Comparison of ENCODE assay signal across 8 mouse cellular contexts in genomic region chr15:102405489-102406195, GRCm38 (mm10). TPM values are rescaled to one million over a fixed set of nuclear protein-coding genes. Genes with fewer than 3 reads are reported as not detected.
A peak's percentile ranks its signal among the peaks of the same experiment; 100 is the strongest.
DNase-seq lines count a peak whose midpoint lies in the region; ATAC-seq lines count a peak whose summit lies in the region.

Sp1 (plus strand) TSS chr15:102406143.

- ATAC-seq in heart, embryonic 13.5 days (ENCODE audit: extremely low read depth, insufficient number of reproducible peaks, low FRiP score, low TSS enrichment), result peak; percentile 91
- peak; percentile 93 for ATAC-seq in liver, embryonic 12.5 days
- peak; percentile 96 for ATAC-seq in stomach, embryonic 15.5 days (ENCODE audit: insufficient read depth, low FRiP score, low read depth)

- H3K4me1 ChIP-seq in brown adipose tissue, adult 24 weeks (ENCODE audit: control insufficient read depth, insufficient read depth, insufficient read length, low read length), result peaks cover 12% of the 10 kb centered on the region
- H3K4me1 ChIP-seq in heart, embryonic 13.5 days, result peaks cover 50% of the 10 kb centered on the region
- peaks cover 71% of the 10 kb centered on the region for H3K4me1 ChIP-seq in liver, embryonic 12.5 days
- H3K4me1 ChIP-seq in stomach, embryonic 15.5 days, result peaks cover 15% of the 10 kb centered on the region

- peak within 1 kb of the TSS; percentile 70 for H3K4me3 ChIP-seq in brown adipose tissue, adult 24 weeks (ENCODE audit: insufficient read depth, low read depth, low read length)
- peak within 1 kb of the TSS; percentile 78 for H3K4me3 ChIP-seq in heart, embryonic 13.5 days
- H3K4me3 ChIP-seq in liver, embryonic 12.5 days, result peak within 1 kb of the TSS; percentile 91
- H3K4me3 ChIP-seq in stomach, embryonic 15.5 days (replicated peaks), result peak within 1 kb of the TSS; percentile 67

- WGBS in heart, embryonic 13.5 days, result under 1% methylated on average over 38 of the region's 38 CpGs
- under 1% methylated on average over 38 of the region's 38 CpGs for WGBS in liver, embryonic 12.5 days (ENCODE audit: insufficient replicate concordance)
- WGBS in stomach, embryonic 15.5 days, result under 1% methylated on average over 38 of the region's 38 CpGs

- H3K9me3 ChIP-seq in heart, embryonic 13.5 days, result no peaks in the 10 kb centered on the region
- H3K9me3 ChIP-seq in liver, embryonic 12.5 days (replicated peaks), result no peaks in the 10 kb centered on the region
- no peaks in the 10 kb centered on the region for H3K9me3 ChIP-seq in stomach, embryonic 15.5 days

- H3K9ac ChIP-seq in heart, embryonic 13.5 days, result peak within 1 kb of the TSS; percentile 98
- peak within 1 kb of the TSS; percentile 95 for H3K9ac ChIP-seq in liver, embryonic 12.5 days
- peak within 1 kb of the TSS; percentile 81 for H3K9ac ChIP-seq in stomach, embryonic 15.5 days

- peaks cover 31% of the 10 kb centered on the region for H3K36me3 ChIP-seq in heart, embryonic 13.5 days
- peaks cover 35% of the 10 kb centered on the region for H3K36me3 ChIP-seq in liver, embryonic 12.5 days
- peaks cover 28% of the 10 kb centered on the region for H3K36me3 ChIP-seq in stomach, embryonic 15.5 days

- peak within 1 kb of the TSS; percentile 99 for H3K27ac ChIP-seq in brown adipose tissue, adult 24 weeks (replicated peaks; ENCODE audit: low read depth, low read length)
- peak within 1 kb of the TSS; percentile 100 for H3K27ac ChIP-seq in heart, embryonic 13.5 days (replicated peaks)
- H3K27ac ChIP-seq in liver, embryonic 12.5 days, result peak within 1 kb of the TSS; percentile 98
- H3K27ac ChIP-seq in stomach, embryonic 15.5 days, result peak within 1 kb of the TSS; percentile 100

- no peaks in the 10 kb centered on the region for H3K27me3 ChIP-seq in heart, embryonic 13.5 days (replicated peaks)
- no peaks in the 10 kb centered on the region for H3K27me3 ChIP-seq in liver, embryonic 12.5 days (replicated peaks)
- no peaks in the 10 kb centered on the region for H3K27me3 ChIP-seq in stomach, embryonic 15.5 days (replicated peaks)

- peak within 1 kb of the TSS; percentile 72 for H3K4me2 ChIP-seq in heart, embryonic 13.5 days
- H3K4me2 ChIP-seq in liver, embryonic 12.5 days, result peak within 1 kb of the TSS; percentile 81
- H3K4me2 ChIP-seq in stomach, embryonic 15.5 days, result peak within 1 kb of the TSS; percentile 76

- peak; percentile 99 for DNase-seq in CD4-positive, CD25-positive, alpha-beta regulatory T cell, adult 2 months (ENCODE audit: low read depth, low spot score)
- peak; percentile 100 for DNase-seq in fat pad, adult 2 months (ENCODE audit: extremely low read depth, low read depth, low spot score)
- peak; percentile 98 for DNase-seq in kidney, postnatal 10 days
- peak; percentile 99 for DNase-seq in natural killer cell, adult 2 months (ENCODE audit: low spot score in 2 of 2)

RNA-seq across cellular contexts. Expression of gene Sp1, which starts in this region (rescaled TPM):
- 16.1 and 17.9 TPM in 2 replicates for polyA plus RNA-seq in brown adipose tissue, adult 24 weeks (2012; ENCODE audit: insufficient read depth, insufficient read length, missing spikeins)
- polyA plus RNA-seq in heart, embryonic 13.5 days (2015; fragmentation: Nextera tagmentation; extraction: Ambion mirVana), result 4.3 and 4.6 TPM in 2 replicates
- polyA plus RNA-seq in liver, embryonic 12.5 days (2016; fragmentation: Nextera tagmentation; extraction: Ambion mirVana), result 5.1 and 5.6 TPM in 2 replicates
- 9.6 and 9.7 TPM in 2 replicates for polyA plus RNA-seq in stomach, embryonic 15.5 days (2015; fragmentation: Nextera tagmentation; extraction: Ambion mirVana)

Comparison
In these comparisons a context has a peak if more than half of its experiments do, and no peak if none do; other contexts are left out.
1. Peak in every context shown above with its lines: DNase-seq, ATAC-seq, H3K4me3 ChIP-seq and H3K27ac ChIP-seq.